Mouse (Mus musculus) midbrain, embryonic 16.5 days (tissue): ENCODE data around the gene Mia. TPM values are rescaled to one million over a fixed set of nuclear protein-coding genes. Genes with fewer than 3 reads are reported as not detected.

ENCODE experiments used
- ATAC-seq: fragments of 200-750 bp; cut with Nextera tagmentation; 2 replicates; pipeline ENCODE4 v1.8.0; 2017; ENCODE audit warnings: moderate TSS enrichment
- H3K27ac ChIP-seq: fragments of 300-500 bp; sonication (generic); 2 replicates; pipeline ENCODE4 v1.5.1; 2014; ENCODE audit warnings: mild to moderate bottlenecking, low read length, mixed read lengths
- H3K27me3 ChIP-seq: fragments of 300-500 bp; sonication (generic); 2 replicates; pipeline ENCODE4 v1.6.1; 2014; ENCODE audit warnings: low read depth, low read length, mixed read lengths; ENCODE audit not compliant: control insufficient read depth, insufficient read depth
- H3K36me3 ChIP-seq: fragments of 300-500 bp; sonication (generic); 2 replicates; pipeline ENCODE4 v1.6.1; 2014; ENCODE audit warnings: mild to moderate bottlenecking, low read length, moderate library complexity, mixed read lengths; ENCODE audit not compliant: control insufficient read depth, insufficient read depth
- H3K4me1 ChIP-seq: fragments of 300-500 bp; sonication (generic); 2 replicates; pipeline ENCODE4 v1.6.1; 2014; ENCODE audit warnings: mild to moderate bottlenecking, low read length, mixed read lengths; ENCODE audit not compliant: control insufficient read depth, insufficient read depth
- H3K4me2 ChIP-seq: fragments of 300-500 bp; sonication (generic); 2 replicates; pipeline ENCODE4 v1.6.1; 2014; ENCODE audit warnings: mild to moderate bottlenecking, low read length, mixed read lengths
- H3K4me3 ChIP-seq: fragments of 300-500 bp; sonication (generic); 2 replicates; pipeline ENCODE4 v1.5.1; 2014; ENCODE audit warnings: low read depth, mild to moderate bottlenecking, low read length, moderate library complexity, mixed read lengths
- H3K9ac ChIP-seq: fragments of 300-500 bp; sonication (generic); 2 replicates; pipeline ENCODE4 v1.6.1; 2014; ENCODE audit warnings: low read depth, low read length, mixed read lengths
- H3K9me3 ChIP-seq: fragments of 300-500 bp; sonication (generic); replicated peaks from 2 replicates; pipeline ENCODE4 v1.6.1; 2014; ENCODE audit warnings: mild to moderate bottlenecking, low read length, mixed read lengths; ENCODE audit not compliant: control insufficient read depth, poor library complexity, severe bottlenecking
- WGBS: fragments of 180-500 bp; shearing (Covaris S2); extraction: QIAGEN DNeasy Blood & Tissue Kit; methylation state at CpG from one replicate; pipeline ENCODE4 v1.1.7; 2014; 5-methylcytosine and 5-hydroxymethylcytosine counted together
- microRNA counts: library from miRNA; unstranded; fragments of <30 nt; microRNA quantifications from one replicate; lab custom pipeline; 2016
- microRNA-seq: library from miRNA; unstranded; fragments of <30 nt; microRNA quantifications from one replicate; pipeline ENCODE4, GENCODE M21; 2017
- polyA plus RNA-seq: library from polyadenylated mRNA; unstranded; fragments of >200 nt; fragmentation: Nextera tagmentation; extraction: Ambion mirVana; gene quantifications from 2 replicates; pipeline ENCODE4 v1.2.1, GENCODE M21; 2015

Gene Mia
- polyA plus RNA-seq, 1 experiment from 2014 or later, result 18.8 TPM

GRCm38 (mm10) chr7:27131387-27131786, 49.6 kb downstream of the Mia start:
- Histone ChIP-seq H3K27me3 (no peaks in the 10 kb centered on the region), H3K27ac (no peak overlapping the region), H3K9ac (no peak overlapping the region), H3K9me3 (no peaks in the 10 kb centered on the region), H3K4me2 (no peak overlapping the region), H3K4me3 (no peak overlapping the region), H3K36me3 (no peaks in the 10 kb centered on the region), H3K4me1 (no peaks in the 10 kb centered on the region)
- WGBS, result 64% methylated on average over 2 of the region's 2 CpGs
- no peak for ATAC-seq

GRCm38 (mm10) chr7:27130521-27131370, 50.2 kb downstream of the Mia start:
- WGBS, result 89% methylated on average over 22 of the region's 22 CpGs
- Histone ChIP-seq H3K9me3 (no peaks in the 10 kb centered on the region), H3K9ac (no peak overlapping the region), H3K27me3 (no peaks in the 10 kb centered on the region), H3K27ac (no peak overlapping the region), H3K4me2 (no peak overlapping the region), H3K36me3 (no peaks in the 10 kb centered on the region), H3K4me1 (no peaks in the 10 kb centered on the region), H3K4me3 (no peak overlapping the region)
- no peak for ATAC-seq

- Histone ChIP-seq H3K4me2 (no peak overlapping the region), H3K9me3 (no peaks in the 10 kb centered on the region), H3K27me3 (no peaks in the 10 kb centered on the region), H3K27ac (no peak overlapping the region), H3K9ac (no peak overlapping the region), H3K4me1 (no peaks in the 10 kb centered on the region), H3K4me3 (no peak overlapping the region), H3K36me3 (no peaks in the 10 kb centered on the region)
- 89% methylated on average over 12 of the region's 12 CpGs for WGBS
- no peak for ATAC-seq
These were observed 51.1 kb downstream of the Mia start for GRCm38 (mm10) chr7:27129811-27130210.

MicroRNA genes within 50 kb of the gene (microRNA counts, 519-probe panel; counts per million panel counts)
- microRNA mmu-miR-1191 (lab: Ali Mortazavi, UCI), result 1,299 counts per million, percentile 25 among the panel's probes with 10 or more counts

Small RNA genes lying within 50 kb of the gene (microRNA-seq; reads per million reads assigned to microRNA genes)
- gene Mir1191 (2.6 reads per million, percentile 12 among the genes with 10 or more reads in this experiment), gene Mir3101 (1.2 reads per million)

Other genes starting within 250 kb of the Mia start
- gene Cyp2a22, start 241.8 kb downstream of the Mia start, polyA plus RNA-seq, result not detected in 2 replicates
- not detected in 2 replicates for gene Cyp2a12, start 152.1 kb downstream of the Mia start, polyA plus RNA-seq
- 0.15 TPM in 1 of 2 replicates, not detected in the other for gene Cyp2f2, start 61.2 kb downstream of the Mia start, polyA plus RNA-seq
- 0.21 and 0.25 TPM in 2 replicates for gene Cyp2t4, start 27.4 kb downstream of the Mia start, polyA plus RNA-seq
- gene Egln2, start 14.4 kb downstream of the Mia start, polyA plus RNA-seq, result 91.5 and 95.7 TPM in 2 replicates
- 104 and 106 TPM in 2 replicates for gene Rab4b, start 2.3 kb downstream of the Mia start, polyA plus RNA-seq
- 0.54 and 0.72 TPM in 2 replicates for gene Gm21983, start 71 bp downstream of the Mia start, polyA plus RNA-seq
- 3.1 and 4.1 TPM in 2 replicates for gene BC024978, start 14.6 kb upstream of the Mia start, polyA plus RNA-seq
- 192 and 197 TPM in 2 replicates for gene Snrpa, start 15.1 kb upstream of the Mia start, polyA plus RNA-seq
- 6.0 and 7.0 TPM in 2 replicates for gene Itpkc, start 47.5 kb upstream of the Mia start, polyA plus RNA-seq
- 21.1 and 23.7 TPM in 2 replicates for gene Coq8b, start 51.9 kb upstream of the Mia start, polyA plus RNA-seq
- gene Numbl, start 77.3 kb upstream of the Mia start, polyA plus RNA-seq, result 51.2 and 53.6 TPM in 2 replicates
- 14.1 and 14.3 TPM in 2 replicates for gene Ltbp4, start 156.5 kb upstream of the Mia start, polyA plus RNA-seq
- 47.4 and 55.1 TPM in 2 replicates for gene Shkbp1, start 174.9 kb upstream of the Mia start, polyA plus RNA-seq
- not detected in 2 replicates for gene Gm20479, start 176.3 kb upstream of the Mia start, polyA plus RNA-seq